Mouse (Mus musculus) lung, embryonic 15.5 days (tissue): ENCODE data around the gene 1700014D04Rik. TPM values are rescaled to one million over a fixed set of nuclear protein-coding genes. Genes with fewer than 3 reads are reported as not detected.

Experiments used
- ATAC-seq: fragments of 200-750 bp; cut with Nextera tagmentation; 2 replicates; pipeline ENCODE4 v1.8.0; 2017; ENCODE audit warnings: moderate number of reproducible peaks, borderline replicate concordance; ENCODE audit not compliant: low FRiP score, low TSS enrichment; ENCODE audit errors: extremely low read depth
- H3K27ac ChIP-seq: fragments of 300-500 bp; sonication (generic); 2 replicates; pipeline ENCODE4 v1.5.1; 2015; ENCODE audit warnings: moderate library complexity, mild to moderate bottlenecking, inconsistent platforms
- H3K27me3 ChIP-seq: fragments of 300-500 bp; sonication (generic); 2 replicates; pipeline ENCODE4 v1.6.1; 2015; ENCODE audit warnings: inconsistent platforms
- H3K36me3 ChIP-seq: fragments of 300-500 bp; sonication (generic); 2 replicates; pipeline ENCODE4 v1.6.1; 2015; ENCODE audit warnings: inconsistent platforms
- H3K4me1 ChIP-seq: fragments of 300-500 bp; sonication (generic); 2 replicates; pipeline ENCODE4 v1.6.1; 2015; ENCODE audit warnings: inconsistent platforms
- H3K4me2 ChIP-seq: fragments of 300-500 bp; sonication (generic); 2 replicates; pipeline ENCODE4 v1.6.1; 2015; ENCODE audit warnings: inconsistent platforms, mild to moderate bottlenecking, moderate library complexity
- H3K4me3 ChIP-seq: fragments of 300-500 bp; sonication (generic); 2 replicates; pipeline ENCODE4 v1.5.1; 2015; ENCODE audit warnings: mild to moderate bottlenecking, inconsistent platforms
- H3K9ac ChIP-seq: fragments of 300-500 bp; sonication (generic); 2 replicates; pipeline ENCODE4 v1.6.1; 2015; ENCODE audit warnings: inconsistent platforms
- H3K9me3 ChIP-seq: fragments of 300-500 bp; sonication (generic); 2 replicates; pipeline ENCODE4 v1.6.1; 2016; ENCODE audit warnings: inconsistent platforms
- WGBS: fragments of 180-500 bp; shearing (Covaris S2); methylation state at CpG from one replicate; pipeline ENCODE4 v1.1.7; 2015; 5-methylcytosine and 5-hydroxymethylcytosine counted together
- polyA plus RNA-seq: library from polyadenylated mRNA; unstranded; fragments of >200 nt; fragmentation: Nextera tagmentation; extraction: Ambion mirVana; gene quantifications from 2 replicates; pipeline ENCODE4 v1.2.1, GENCODE M21; 2015

Gene 1700014D04Rik
- polyA plus RNA-seq, 1 experiment from 2014 or later = not detected

GRCm38 (mm10) chr13:59768531-59768930 lies 22.0 kb upstream of the 1700014D04Rik start:
- peaks cover 44% of the 10 kb centered on the region for H3K4me1 ChIP-seq
- no peak overlapping the region for H3K27ac ChIP-seq
- 17% methylated on average over 13 of the region's 13 CpGs for WGBS
- peak overlapping the region; percentile 73 for H3K9ac ChIP-seq
- H3K36me3 ChIP-seq = peaks cover 10% of the 10 kb centered on the region
- H3K9me3 ChIP-seq = no peaks in the 10 kb centered on the region
- peak overlapping the region; percentile 81 for H3K4me3 ChIP-seq
- H3K27me3 ChIP-seq = no peaks in the 10 kb centered on the region
- H3K4me2 ChIP-seq = peak overlapping the region; percentile 79
- ATAC-seq = no peak

GRCm38 (mm10) chr13:59766786-59767515 lies 20.4 kb upstream of the 1700014D04Rik start:
- Histone ChIP-seq H3K27me3 (no peaks in the 10 kb centered on the region), H3K36me3 (peaks cover 10% of the 10 kb centered on the region; the same call in 1 of the 2 replicates), H3K9me3 (no peaks in the 10 kb centered on the region), H3K27ac (peak overlapping the region; percentile 30), H3K4me1 (peaks cover 42% of the 10 kb centered on the region), H3K4me2 (peak overlapping the region; percentile 79), H3K4me3 (peak overlapping the region; percentile 6; the same call in 1 of the 2 replicates), H3K9ac (peak overlapping the region; percentile 11; the same call in 1 of the 2 replicates)
- no peak for ATAC-seq
- WGBS = 49% methylated on average over 11 of the region's 11 CpGs

DNA sequence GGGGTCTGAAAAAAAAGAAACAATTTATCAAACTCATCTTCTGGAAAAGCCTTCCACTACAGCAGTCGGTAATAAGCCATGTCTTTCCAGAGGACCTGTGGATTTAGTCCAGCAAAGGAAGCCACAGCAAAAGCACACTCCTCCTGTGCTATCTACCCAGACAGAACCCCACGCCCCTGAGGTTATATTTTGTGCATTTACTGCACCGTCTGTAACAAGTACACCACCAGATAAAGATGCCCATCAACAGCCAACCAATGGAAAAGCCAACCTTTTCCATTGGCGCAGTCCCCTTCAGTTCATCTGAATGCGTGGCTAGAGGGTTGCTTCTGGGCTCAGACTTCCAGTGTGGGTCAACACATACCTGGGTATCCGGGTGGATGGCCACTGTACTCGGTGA lies 16.2 kb upstream of the 1700014D04Rik start:
- no peak for ATAC-seq
- 82% methylated on average over 7 of the region's 7 CpGs for WGBS
- Histone ChIP-seq H3K27me3 (no peaks in the 10 kb centered on the region), H3K27ac (no peak overlapping the region), H3K9me3 (no peaks in the 10 kb centered on the region), H3K36me3 (peaks cover 37% of the 10 kb centered on the region), H3K9ac (no peak overlapping the region), H3K4me1 (peaks cover 21% of the 10 kb centered on the region), H3K4me2 (no peak overlapping the region), H3K4me3 (no peak overlapping the region)

- peaks cover 43% of the 10 kb centered on the region for H3K36me3 ChIP-seq
- peak; percentile 40; the same call in 1 of the 2 replicates for ATAC-seq
- no peaks in the 10 kb centered on the region for H3K9me3 ChIP-seq
- no peak overlapping the region for H3K9ac ChIP-seq
- no peaks in the 10 kb centered on the region for H3K4me1 ChIP-seq
- no peaks in the 10 kb centered on the region for H3K27me3 ChIP-seq
- no peak overlapping the region for H3K4me3 ChIP-seq
- no peak overlapping the region for H3K27ac ChIP-seq
- WGBS = 80% methylated on average over 7 of the region's 7 CpGs
- no peak overlapping the region for H3K4me2 ChIP-seq
Measured at GRCm38 (mm10) chr13:59756906-59757305, 10.4 kb upstream of the 1700014D04Rik start.

DNA sequence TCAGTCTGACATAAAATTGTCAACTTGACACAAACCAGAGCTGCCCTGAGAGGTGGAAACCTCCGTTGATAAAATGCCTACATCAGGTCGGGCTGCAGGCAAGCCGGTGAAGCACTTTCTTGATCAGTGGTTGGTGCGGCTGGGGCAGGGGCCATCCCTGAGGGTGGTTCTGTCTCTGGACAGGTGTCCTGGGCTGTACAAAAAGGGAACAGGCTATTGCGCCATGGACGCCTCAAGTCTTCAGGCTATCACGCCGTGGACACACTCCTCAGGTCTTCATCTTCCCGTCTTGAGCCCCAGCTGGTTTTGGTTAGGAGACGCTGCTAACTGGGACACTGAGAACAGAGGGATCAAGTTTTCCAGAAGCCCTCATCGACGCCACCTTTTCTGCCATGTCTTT lies 3.8 kb upstream of the 1700014D04Rik start:
- no peak overlapping the region for H3K4me2 ChIP-seq
- H3K27me3 ChIP-seq = no peaks in the 10 kb centered on the region
- no peak overlapping the region for H3K4me3 ChIP-seq
- WGBS = 83% methylated on average over 12 of the region's 12 CpGs
- ATAC-seq = no peak
- no peaks in the 10 kb centered on the region for H3K9me3 ChIP-seq
- H3K4me1 ChIP-seq = no peaks in the 10 kb centered on the region
- H3K36me3 ChIP-seq = peaks cover 7% of the 10 kb centered on the region; the same call in 1 of the 2 replicates
- no peak overlapping the region for H3K27ac ChIP-seq
- no peak overlapping the region for H3K9ac ChIP-seq

- no peak overlapping the region for H3K9ac ChIP-seq
- H3K36me3 ChIP-seq = no peaks in the 10 kb centered on the region
- WGBS = 68% methylated on average over 5 of the region's 6 CpGs
- no peak overlapping the region for H3K4me2 ChIP-seq
- H3K27ac ChIP-seq = no peak overlapping the region
- no peaks in the 10 kb centered on the region for H3K27me3 ChIP-seq
- H3K9me3 ChIP-seq = no peaks in the 10 kb centered on the region
- no peak for ATAC-seq
- no peaks in the 10 kb centered on the region for H3K4me1 ChIP-seq
- no peak overlapping the region for H3K4me3 ChIP-seq
Measured at GRCm38 (mm10) chr13:59746164-59746563, 388 bp downstream of the 1700014D04Rik start.

GRCm38 (mm10) chr13:59745462-59745861 lies 1.1 kb downstream of the 1700014D04Rik start:
- Histone ChIP-seq H3K4me1 (no peaks in the 10 kb centered on the region), H3K27ac (no peak overlapping the region), H3K9ac (no peak overlapping the region), H3K4me2 (no peak overlapping the region), H3K27me3 (no peaks in the 10 kb centered on the region), H3K36me3 (no peaks in the 10 kb centered on the region), H3K4me3 (no peak overlapping the region), H3K9me3 (no peaks in the 10 kb centered on the region)
- no peak for ATAC-seq
- 77% methylated on average over 6 of the region's 6 CpGs for WGBS

GRCm38 (mm10) chr13:59741697-59742096 lies 4.9 kb downstream of the 1700014D04Rik start:
- WGBS = 72% methylated on average over 10 of the region's 10 CpGs
- no peak for ATAC-seq

GRCm38 (mm10) chr13:59741096-59741495 lies 5.5 kb downstream of the 1700014D04Rik start:
- H3K27ac ChIP-seq = no peak overlapping the region
- no peak overlapping the region for H3K4me2 ChIP-seq

More at GRCm38 (mm10) chr13:59741697-59742096, 4.9 kb downstream of the 1700014D04Rik start:
- H3K27me3 ChIP-seq = no peaks in the 10 kb centered on the region
- H3K9me3 ChIP-seq = no peaks in the 10 kb centered on the region
- H3K36me3 ChIP-seq = no peaks in the 10 kb centered on the region
- H3K27ac ChIP-seq = no peak overlapping the region
- H3K9ac ChIP-seq = no peak overlapping the region
- H3K4me3 ChIP-seq = no peak overlapping the region
- no peak overlapping the region for H3K4me2 ChIP-seq
- H3K4me1 ChIP-seq = no peaks in the 10 kb centered on the region

GRCm38 (mm10) chr13:59739397-59739796 lies 7.2 kb downstream of the 1700014D04Rik start:
- H3K4me1 ChIP-seq = no peaks in the 10 kb centered on the region
- H3K9ac ChIP-seq = no peak overlapping the region
- no peaks in the 10 kb centered on the region for H3K27me3 ChIP-seq
- H3K27ac ChIP-seq = no peak overlapping the region
- no peak overlapping the region for H3K4me2 ChIP-seq
- no peak overlapping the region for H3K4me3 ChIP-seq
- no peak for ATAC-seq
- no peaks in the 10 kb centered on the region for H3K36me3 ChIP-seq
- 84% methylated on average over 4 of the region's 4 CpGs for WGBS
- H3K9me3 ChIP-seq = no peaks in the 10 kb centered on the region

More at GRCm38 (mm10) chr13:59741096-59741495, 5.5 kb downstream of the 1700014D04Rik start:
- Histone ChIP-seq H3K4me1 (no peaks in the 10 kb centered on the region), H3K9ac (no peak overlapping the region), H3K4me3 (no peak overlapping the region), H3K27me3 (no peaks in the 10 kb centered on the region), H3K36me3 (no peaks in the 10 kb centered on the region), H3K9me3 (no peaks in the 10 kb centered on the region)
- ATAC-seq = no peak
- WGBS = 73% methylated on average over 11 of the region's 11 CpGs

DNA sequence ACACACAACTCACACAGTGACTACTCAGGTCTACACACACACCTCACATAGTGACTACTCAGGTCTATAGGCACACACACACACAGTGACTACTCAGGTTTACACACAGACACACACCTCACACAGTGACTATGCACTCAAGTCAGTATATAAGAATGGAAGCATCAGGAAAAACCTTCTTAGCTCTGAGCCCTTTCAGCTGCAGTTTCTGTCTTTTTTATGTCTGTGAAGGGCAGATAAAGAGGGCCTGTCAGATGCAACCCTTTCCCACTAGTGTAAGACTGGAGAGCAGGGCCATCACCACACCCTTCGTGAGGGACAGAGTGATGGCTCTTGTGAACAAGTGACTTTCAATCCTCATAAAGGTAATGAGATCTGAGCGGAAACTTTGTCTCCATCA lies 8.1 kb downstream of the 1700014D04Rik start:
- ATAC-seq = 0 out of 2 replicates have a peak, but pooled peaks have one; percentile 44
- 75% methylated on average over 2 of the region's 2 CpGs for WGBS

DNA sequence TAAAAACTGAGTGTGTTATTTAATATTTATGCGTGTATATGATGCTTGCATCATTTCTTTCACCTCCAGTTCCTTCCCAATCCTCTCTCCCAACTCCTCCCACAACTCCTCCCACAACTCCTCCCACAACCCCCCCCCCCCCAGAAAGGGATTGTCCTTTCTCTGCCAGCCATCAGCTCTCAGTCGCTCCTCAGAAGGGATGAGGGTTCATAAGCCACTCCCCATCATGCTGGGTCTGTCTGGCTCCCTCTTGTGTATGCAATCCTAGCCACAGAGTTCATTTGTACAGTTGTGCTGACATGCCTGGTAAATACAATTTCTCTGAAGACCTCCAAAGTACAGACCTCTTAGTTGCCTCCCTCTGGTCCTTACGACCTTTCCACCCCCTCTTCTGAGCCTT lies 11.4 kb downstream of the 1700014D04Rik start:
- Histone ChIP-seq H3K27ac (no peak overlapping the region), H3K9ac (no peak overlapping the region), H3K9me3 (no peaks in the 10 kb centered on the region), H3K27me3 (no peaks in the 10 kb centered on the region), H3K4me3 (no peak overlapping the region), H3K36me3 (no peaks in the 10 kb centered on the region), H3K4me1 (no peaks in the 10 kb centered on the region), H3K4me2 (no peak overlapping the region)
- peak; percentile 76 for ATAC-seq
- WGBS = 24% methylated on average over 3 of the region's 3 CpGs

More for the DNA sequence above, 8.1 kb downstream of the 1700014D04Rik start:
- Histone ChIP-seq H3K4me1 (no peaks in the 10 kb centered on the region), H3K27ac (no peak overlapping the region), H3K4me3 (no peak overlapping the region), H3K9ac (no peak overlapping the region), H3K4me2 (no peak overlapping the region), H3K9me3 (no peaks in the 10 kb centered on the region), H3K36me3 (no peaks in the 10 kb centered on the region), H3K27me3 (no peaks in the 10 kb centered on the region)
